Mouse (Mus musculus): ENCODE data around the gene Serpina1e. TPM values are rescaled to one million over a fixed set of nuclear protein-coding genes. Genes with fewer than 3 reads are reported as not detected.
A peak's percentile ranks its signal among the peaks of the same experiment; 100 is the strongest.

Serpina1e gene
- polyA plus RNA-seq (2015; fragmentation: Nextera tagmentation; extraction: Ambion mirVana): 0.40 and 1.1 TPM in 2 replicates

DNA sequence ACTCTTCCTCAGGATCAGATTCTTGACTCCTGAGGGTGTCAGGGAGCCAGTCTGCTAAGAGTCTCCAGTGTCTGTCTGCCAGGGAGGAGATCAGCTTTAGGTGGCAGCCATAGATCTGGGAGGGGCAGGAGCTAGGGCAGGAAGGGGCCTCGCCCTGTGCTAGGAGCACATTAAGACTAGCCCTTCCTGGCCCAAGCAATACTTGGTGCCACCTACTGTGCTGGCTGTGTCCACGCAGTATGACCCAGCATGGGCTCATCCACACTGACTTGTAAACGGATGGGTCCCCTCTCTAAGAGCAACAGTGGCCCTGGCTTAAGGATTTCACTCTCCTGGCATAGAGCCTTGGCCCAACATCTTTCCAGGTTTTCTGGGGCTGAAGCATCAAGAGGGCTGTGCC lies at the start of gene Serpina1e:
Gene Serpina1e (minus strand): TSS at position 178 of the 400 bp plus-strand sequence.
- no peaks in the 10 kb centered on the region for H3K36me3 ChIP-seq
- H3K27ac ChIP-seq: no peak within 1 kb of the TSS
- no peaks in the 10 kb centered on the region for H3K27me3 ChIP-seq
- WGBS: 77% methylated on average over 3 of the region's 3 CpGs
- no peaks in the 10 kb centered on the region for H3K4me1 ChIP-seq
- H3K9me3 ChIP-seq: no peaks in the 10 kb centered on the region
- H3K4me3 ChIP-seq: no peak within 1 kb of the TSS
- no peak within 1 kb of the TSS for H3K9ac ChIP-seq
- H3K4me2 ChIP-seq: no peak within 1 kb of the TSS
- ATAC-seq (ENCODE audit: borderline replicate concordance, extremely low read depth, low FRiP score, low TSS enrichment): no peak

DNA sequence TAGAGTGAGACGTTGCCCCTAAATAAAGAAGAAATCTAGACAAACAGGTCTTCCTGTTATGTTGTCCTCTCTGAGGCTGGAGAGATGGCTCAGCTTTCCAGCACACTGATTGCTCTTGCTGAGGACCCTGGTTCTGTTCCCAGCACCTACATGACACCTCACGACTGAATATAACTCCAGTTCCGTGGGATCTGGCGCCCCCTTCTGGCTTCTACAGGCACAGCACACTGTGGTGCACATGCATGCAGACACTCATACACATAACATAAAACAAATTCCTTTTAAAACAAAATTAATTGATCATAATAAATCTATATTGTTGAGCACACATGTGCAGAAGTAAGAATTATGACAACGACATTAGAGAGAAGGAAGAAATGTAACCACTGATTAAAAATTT lies 45.9 kb upstream of the Serpina1e start:
- WGBS: 75% methylated on average over 5 of the region's 5 CpGs
- Histone ChIP-seq H3K9me3 (no peaks in the 10 kb centered on the region), H3K27ac (no peak overlapping the region), H3K9ac (no peak overlapping the region), H3K27me3 (no peaks in the 10 kb centered on the region), H3K4me1 (peaks cover 19% of the 10 kb centered on the region), H3K4me3 (no peak overlapping the region), H3K36me3 (no peaks in the 10 kb centered on the region), H3K4me2 (no peak overlapping the region)
- ATAC-seq (ENCODE audit: borderline replicate concordance, extremely low read depth, low FRiP score, low TSS enrichment): no peak

DNA sequence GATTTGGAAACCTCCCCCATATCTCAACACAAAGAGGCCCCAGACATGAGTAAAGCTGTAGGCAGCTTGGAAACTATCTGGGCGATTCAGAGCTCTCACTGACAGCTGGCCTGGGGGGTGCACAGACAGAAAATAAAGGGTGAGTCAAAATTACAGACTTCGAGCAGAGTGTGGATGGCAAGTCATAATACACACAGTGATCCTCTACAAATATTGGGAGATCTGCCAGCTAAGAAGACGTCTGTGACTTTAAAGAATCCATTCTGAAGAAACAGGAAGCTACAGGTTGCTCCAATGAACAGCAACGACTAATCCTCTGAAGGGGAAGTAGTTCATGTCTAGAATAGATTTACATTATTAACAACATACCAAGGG lies 44.5 kb upstream of the Serpina1e start:
- Histone ChIP-seq H3K36me3 (no peaks in the 10 kb centered on the region), H3K27me3 (no peaks in the 10 kb centered on the region), H3K4me1 (peaks cover 19% of the 10 kb centered on the region), H3K9me3 (no peaks in the 10 kb centered on the region), H3K27ac (peak overlapping the region; percentile 79), H3K4me2 (no peak overlapping the region), H3K9ac (no peak overlapping the region), H3K4me3 (no peak overlapping the region)
- peak; percentile 67; the same call in 1 of the 2 replicates for ATAC-seq (ENCODE audit: borderline replicate concordance, extremely low read depth, low FRiP score, low TSS enrichment)
- 23% methylated on average over 4 of the region's 4 CpGs for WGBS

DNA sequence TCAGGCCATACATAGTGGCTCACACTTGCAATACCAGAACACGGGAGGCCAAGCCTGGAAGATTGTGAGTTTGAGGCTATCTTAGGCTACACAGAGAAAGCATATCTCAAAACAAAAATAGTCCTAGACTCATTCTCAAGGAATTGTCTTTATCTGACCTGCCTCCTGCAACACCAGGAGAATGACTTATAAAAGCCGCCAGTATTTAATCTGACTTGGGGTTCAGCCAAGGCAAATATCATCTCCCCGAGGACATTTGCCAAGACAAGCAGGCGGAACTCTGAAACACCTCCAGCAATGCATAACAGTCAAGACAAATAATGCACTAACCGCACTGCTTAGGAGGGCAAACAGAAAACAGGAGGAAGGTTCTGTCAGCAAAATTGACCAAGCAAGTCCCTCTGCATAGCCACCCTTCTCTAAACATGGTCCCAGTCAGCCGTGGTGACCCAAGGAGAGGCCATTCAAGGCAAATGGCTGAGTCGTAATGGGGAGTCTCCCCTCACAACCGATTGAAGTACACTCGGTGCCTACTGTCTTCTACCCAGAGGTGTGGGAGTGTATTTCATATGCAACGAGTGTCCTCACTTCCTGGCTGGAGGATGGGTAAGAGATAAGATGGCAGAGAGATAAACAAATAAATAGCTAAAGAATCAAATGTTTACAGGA lies 43.9 kb upstream of the Serpina1e start:
- Histone ChIP-seq H3K4me2 (no peak overlapping the region), H3K9me3 (no peaks in the 10 kb centered on the region), H3K4me1 (peaks cover 19% of the 10 kb centered on the region), H3K4me3 (no peak overlapping the region), H3K36me3 (no peaks in the 10 kb centered on the region), H3K9ac (no peak overlapping the region), H3K27ac (peak overlapping the region; percentile 79), H3K27me3 (no peaks in the 10 kb centered on the region)
- ATAC-seq (ENCODE audit: borderline replicate concordance, extremely low read depth, low FRiP score, low TSS enrichment): peak; percentile 61; the same call in 1 of the 2 replicates
- 20% methylated on average over 10 of the region's 10 CpGs for WGBS

DNA sequence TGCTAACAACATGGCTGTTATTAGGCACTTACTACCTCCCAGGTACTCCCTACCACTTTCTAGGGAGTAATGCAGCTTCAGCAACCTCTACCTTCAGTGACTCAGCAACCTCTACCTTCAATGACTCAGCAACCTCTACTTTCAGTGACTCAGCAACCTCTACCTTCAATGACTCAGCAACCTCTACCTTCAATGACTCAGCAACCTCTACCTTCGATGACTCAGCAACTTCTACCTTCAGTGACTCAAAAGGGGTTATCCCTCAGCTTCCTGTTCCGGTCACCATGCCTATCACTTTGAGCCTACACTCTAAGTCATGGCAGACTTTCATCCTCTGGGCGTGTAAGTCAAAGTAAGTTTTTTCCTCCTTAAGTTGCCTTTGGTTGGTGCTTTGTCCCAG lies 41.8 kb upstream of the Serpina1e start:
- no peak overlapping the region for H3K4me3 ChIP-seq
- no peaks in the 10 kb centered on the region for H3K9me3 ChIP-seq
- no peak overlapping the region for H3K9ac ChIP-seq
- no peak for ATAC-seq (ENCODE audit: borderline replicate concordance, extremely low read depth, low FRiP score, low TSS enrichment)
- no peaks in the 10 kb centered on the region for H3K27me3 ChIP-seq
- H3K27ac ChIP-seq: no peak overlapping the region
- H3K4me2 ChIP-seq: no peak overlapping the region
- H3K4me1 ChIP-seq: peaks cover 19% of the 10 kb centered on the region
- H3K36me3 ChIP-seq: no peaks in the 10 kb centered on the region
- 93% methylated on average over 3 of the region's 3 CpGs for WGBS

DNA sequence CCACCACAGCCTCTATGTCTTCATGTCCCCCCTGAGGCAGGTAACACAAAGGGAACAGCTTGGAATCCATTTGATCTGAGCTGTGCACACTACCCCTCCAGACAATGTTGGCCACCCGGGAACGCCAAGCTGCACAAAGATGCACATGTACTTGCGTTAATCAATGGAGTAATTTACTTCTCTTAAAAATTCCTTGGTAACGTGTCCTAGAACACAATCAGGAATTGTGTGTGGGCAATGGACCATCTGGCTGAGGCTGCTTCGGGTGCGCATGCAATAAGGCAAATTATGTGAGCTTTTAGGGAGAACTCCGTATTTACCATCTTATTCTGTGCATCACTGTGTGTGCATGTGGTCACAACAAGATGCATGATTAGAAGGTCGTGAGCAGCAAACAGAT lies 40.8 kb upstream of the Serpina1e start:
- Histone ChIP-seq H3K9ac (no peak overlapping the region), H3K36me3 (no peaks in the 10 kb centered on the region), H3K4me1 (peaks cover 19% of the 10 kb centered on the region), H3K4me3 (no peak overlapping the region), H3K9me3 (no peaks in the 10 kb centered on the region), H3K27me3 (no peaks in the 10 kb centered on the region), H3K4me2 (no peak overlapping the region), H3K27ac (no peak overlapping the region)
- 82% methylated on average over 8 of the region's 8 CpGs for WGBS
- ATAC-seq (ENCODE audit: borderline replicate concordance, extremely low read depth, low FRiP score, low TSS enrichment): no peak

DNA sequence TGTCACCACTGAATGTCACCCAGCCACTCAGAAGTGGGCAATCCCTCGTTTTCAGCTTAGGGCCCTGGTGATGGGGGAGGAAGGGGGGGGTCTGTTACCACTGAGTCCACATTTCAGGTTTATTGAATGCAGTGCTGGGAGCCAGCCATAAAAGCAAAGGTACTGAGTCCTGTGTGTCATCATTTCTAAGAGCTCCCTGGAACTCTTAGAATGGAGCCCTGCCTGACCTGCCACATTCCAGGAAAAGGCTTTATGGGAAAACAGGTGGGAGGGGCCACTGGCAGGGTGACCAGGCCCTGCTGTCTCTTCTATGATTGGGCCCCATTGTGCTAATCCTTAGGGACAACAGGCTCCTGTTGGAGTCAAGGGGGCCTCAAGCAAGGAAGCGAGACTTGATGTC lies 37.7 kb upstream of the Serpina1e start:
- Histone ChIP-seq H3K9me3 (no peaks in the 10 kb centered on the region), H3K4me2 (no peak overlapping the region), H3K27ac (no peak overlapping the region), H3K36me3 (no peaks in the 10 kb centered on the region), H3K4me1 (no peaks in the 10 kb centered on the region), H3K9ac (no peak overlapping the region), H3K4me3 (no peak overlapping the region), H3K27me3 (no peaks in the 10 kb centered on the region)
- 71% methylated on average over 2 of the region's 2 CpGs for WGBS
- ATAC-seq (ENCODE audit: borderline replicate concordance, extremely low read depth, low FRiP score, low TSS enrichment): no peak; the same call in 1 of the 2 replicates

DNA sequence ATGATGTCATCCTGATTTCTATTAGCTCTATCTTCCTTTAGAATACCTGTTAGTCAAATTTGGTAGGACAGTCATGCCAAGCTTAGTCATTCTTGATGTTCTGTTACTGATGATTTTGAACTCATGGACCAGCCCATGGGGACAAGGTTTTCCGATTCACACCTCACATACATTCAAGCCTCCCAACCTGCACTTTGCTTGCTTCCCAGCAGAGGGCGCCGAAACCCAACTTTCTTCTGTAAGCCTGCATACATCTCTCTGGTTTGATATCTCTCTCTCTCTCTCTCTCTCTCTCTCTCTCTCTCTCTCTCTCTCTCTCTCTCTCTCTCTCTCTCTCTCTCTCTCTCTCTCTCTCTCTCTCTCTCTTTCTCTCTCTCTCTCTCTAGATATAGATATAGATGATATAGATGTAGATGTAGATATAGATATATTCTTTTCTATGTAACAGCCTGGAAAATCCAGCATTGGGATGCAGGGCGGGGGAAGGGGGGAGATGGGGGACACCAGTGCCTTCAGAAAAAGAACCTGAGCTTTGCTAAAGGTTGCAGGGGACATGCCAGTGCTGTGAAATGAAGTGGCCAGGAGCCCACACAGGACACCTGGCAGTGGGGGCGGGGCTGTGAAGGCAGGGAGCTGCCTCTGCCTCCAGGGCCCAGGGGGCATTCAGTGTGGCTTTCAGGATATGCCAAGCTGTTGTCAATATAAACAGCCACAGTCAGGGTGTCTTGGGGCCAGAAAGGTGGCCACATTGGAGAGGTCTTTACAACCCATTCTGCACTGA lies 36.7 kb upstream of the Serpina1e start:
- H3K27me3 ChIP-seq: no peaks in the 10 kb centered on the region
- H3K9me3 ChIP-seq: no peaks in the 10 kb centered on the region
- H3K4me3 ChIP-seq: no peak overlapping the region
- H3K9ac ChIP-seq: no peak overlapping the region
- no peak overlapping the region for H3K27ac ChIP-seq
- 41% methylated on average over 5 of the region's 5 CpGs for WGBS
- H3K4me2 ChIP-seq: no peak overlapping the region
- H3K4me1 ChIP-seq: no peaks in the 10 kb centered on the region
- no peaks in the 10 kb centered on the region for H3K36me3 ChIP-seq
- 0 out of 2 replicates have a peak, but pooled peaks have one; percentile 24 for ATAC-seq (ENCODE audit: borderline replicate concordance, extremely low read depth, low FRiP score, low TSS enrichment)

DNA sequence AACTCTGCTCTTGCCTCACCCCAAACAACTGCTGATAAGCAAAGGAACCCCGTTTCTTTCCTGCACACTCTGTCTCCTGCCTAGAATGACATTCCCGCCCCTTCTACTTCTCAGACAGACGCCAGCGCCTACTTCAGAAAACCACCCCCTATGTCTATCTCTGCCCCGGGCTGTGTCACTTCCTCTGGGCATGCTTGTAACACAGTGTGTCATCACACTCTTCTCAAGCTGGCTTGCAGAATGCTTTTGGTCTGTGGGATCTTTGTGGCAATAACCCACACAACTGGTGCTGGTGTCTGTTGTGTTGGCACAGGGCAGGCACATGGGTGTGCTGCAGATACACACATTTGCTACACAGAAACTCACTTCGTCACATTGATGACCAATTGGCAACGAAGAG lies 34.2 kb upstream of the Serpina1e start:
- Histone ChIP-seq H3K27ac (no peak overlapping the region), H3K4me1 (no peaks in the 10 kb centered on the region), H3K4me3 (no peak overlapping the region), H3K9me3 (no peaks in the 10 kb centered on the region), H3K27me3 (no peaks in the 10 kb centered on the region), H3K4me2 (no peak overlapping the region), H3K9ac (no peak overlapping the region), H3K36me3 (no peaks in the 10 kb centered on the region)
- WGBS: 44% methylated on average over 7 of the region's 7 CpGs
- no peak for ATAC-seq (ENCODE audit: borderline replicate concordance, extremely low read depth, low FRiP score, low TSS enrichment)

DNA sequence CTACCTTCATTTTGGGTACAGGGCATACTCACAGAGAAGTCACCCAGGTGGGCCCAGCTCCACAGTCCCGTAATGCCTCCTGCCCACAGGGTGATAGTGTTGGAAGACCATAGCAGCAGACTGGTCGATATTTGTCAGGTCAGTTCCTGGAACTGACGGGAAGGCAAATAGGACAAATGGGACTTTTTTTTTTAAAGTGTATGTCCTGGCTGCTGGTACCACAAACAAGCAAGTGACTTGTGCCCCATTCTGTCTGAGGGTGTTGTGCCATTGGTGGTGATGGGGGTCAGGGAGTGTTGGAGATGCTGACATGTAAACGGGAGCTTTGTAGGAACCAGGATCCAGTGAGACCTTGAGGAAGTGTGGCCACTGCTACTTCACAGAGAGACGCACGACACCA lies 31.1 kb upstream of the Serpina1e start, which contains the start of gene Serpina11:
Gene Serpina11 (minus strand): TSS at position 101 of the 400 bp plus-strand sequence.
- Histone ChIP-seq H3K4me3 (no peak within 1 kb of the TSS), H3K36me3 (no peaks in the 10 kb centered on the region), H3K9ac (no peak within 1 kb of the TSS), H3K4me1 (no peaks in the 10 kb centered on the region), H3K9me3 (no peaks in the 10 kb centered on the region), H3K4me2 (no peak within 1 kb of the TSS), H3K27ac (no peak within 1 kb of the TSS), H3K27me3 (no peaks in the 10 kb centered on the region)
- ATAC-seq (ENCODE audit: borderline replicate concordance, extremely low read depth, low FRiP score, low TSS enrichment): no peak
- 81% methylated on average over 6 of the region's 6 CpGs for WGBS

DNA sequence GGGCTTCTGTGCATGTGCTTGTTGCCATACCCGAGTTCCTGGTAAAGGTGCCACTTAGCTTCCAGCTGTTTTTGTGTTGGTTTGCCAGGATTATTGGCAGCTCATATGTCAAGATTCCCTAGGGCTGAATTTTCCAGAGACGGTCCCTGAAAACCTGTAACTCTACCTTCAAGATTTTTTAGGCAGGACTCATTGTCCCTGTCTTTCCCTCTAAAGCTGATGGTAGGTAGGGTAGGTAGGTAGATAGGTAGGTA lies 30.7 kb upstream of the Serpina1e start:
- Histone ChIP-seq H3K9ac (no peak overlapping the region), H3K27me3 (no peaks in the 10 kb centered on the region), H3K4me1 (no peaks in the 10 kb centered on the region), H3K36me3 (no peaks in the 10 kb centered on the region), H3K9me3 (no peaks in the 10 kb centered on the region), H3K4me2 (no peak overlapping the region), H3K27ac (no peak overlapping the region), H3K4me3 (no peak overlapping the region)
- ATAC-seq (ENCODE audit: borderline replicate concordance, extremely low read depth, low FRiP score, low TSS enrichment): no peak
- 43% methylated on average over 2 of the region's 2 CpGs for WGBS

DNA sequence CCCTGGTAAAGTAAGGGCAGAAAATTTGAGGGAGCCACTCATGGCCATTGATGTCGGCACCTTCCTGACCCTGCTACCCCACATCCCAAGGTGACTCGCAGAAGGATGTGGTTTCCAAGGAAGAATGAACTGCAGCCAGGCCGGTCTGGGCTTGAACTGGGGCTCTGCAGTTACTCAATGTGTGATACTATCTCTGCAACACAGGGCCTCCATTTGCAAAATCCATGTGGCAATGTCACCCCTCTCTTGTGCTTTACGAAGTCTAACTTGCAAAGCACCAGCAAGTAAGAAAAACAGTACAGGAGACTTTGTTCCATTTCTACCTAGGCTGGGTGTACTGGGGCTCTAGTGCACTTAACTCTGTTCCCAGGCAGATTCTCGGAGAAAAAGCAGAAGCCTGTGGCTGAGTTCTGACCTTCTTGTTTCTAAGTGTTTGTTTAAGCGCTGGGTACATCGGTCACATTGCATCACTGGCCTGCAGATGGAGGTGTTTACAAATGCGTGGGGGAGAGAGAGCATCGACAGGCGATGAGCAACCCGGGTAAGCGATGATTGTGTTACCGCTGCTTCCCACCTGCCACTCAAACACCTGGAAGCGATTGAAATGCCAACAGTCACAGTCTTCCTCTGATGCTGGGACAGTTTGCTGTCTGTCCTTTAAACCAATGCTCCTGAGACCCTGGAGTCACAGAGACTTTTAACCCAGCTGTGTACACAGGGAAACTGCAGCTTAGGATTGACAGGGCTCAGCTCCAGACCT lies 30.2 kb upstream of the Serpina1e start:
- Histone ChIP-seq H3K27ac (no peak overlapping the region), H3K36me3 (no peaks in the 10 kb centered on the region), H3K9me3 (no peaks in the 10 kb centered on the region), H3K9ac (no peak overlapping the region), H3K4me2 (no peak overlapping the region), H3K4me3 (no peak overlapping the region), H3K27me3 (no peaks in the 10 kb centered on the region), H3K4me1 (no peaks in the 10 kb centered on the region)
- WGBS: 26% methylated on average over 14 of the region's 14 CpGs
- ATAC-seq (ENCODE audit: borderline replicate concordance, extremely low read depth, low FRiP score, low TSS enrichment): no peak

Measured in lung, embryonic 15.5 days (tissue).